In genomic region chr5:46731297-46731696, GRCm38 (mm10) we compare ENCODE assay signal across 24 mouse cellular contexts.
A peak's percentile ranks its signal among the peaks of the same experiment; 100 is the strongest.
DNase-seq lines count a peak whose midpoint lies in the region; ATAC-seq lines count a peak whose summit lies in the region.
"Had no signal": no experiment of that assay in that cellular context is flagged by ENCODE, and none has a peak within 500 bp of the region (broad histone marks: within the 10 kb centered on the region; RNA-seq: fewer than 3 reads in every experiment).

No protein-coding gene starts in this region.

- no peaks in the 10 kb centered on the region for H3K27me3 ChIP-seq in forebrain, embryonic 13.5 days
- no peaks in the 10 kb centered on the region for H3K27me3 ChIP-seq in forebrain, embryonic 10.5 days (ENCODE audit: poor library complexity, severe bottlenecking)
- no peaks in the 10 kb centered on the region for H3K27me3 ChIP-seq in hindbrain, embryonic 13.5 days
- H3K27me3 ChIP-seq in hindbrain, embryonic 14.5 days (ENCODE audit: control insufficient read depth, insufficient read depth, low read length): no peaks in the 10 kb centered on the region
- H3K27me3 ChIP-seq in neural tube, embryonic 13.5 days: no peaks in the 10 kb centered on the region
- H3K27me3 ChIP-seq: CH12.LX; embryonic facial prominence, embryonic 12.5 days; forebrain, embryonic 12.5 days; forebrain, embryonic 15.5 days; Patski had no signal

- H3K9ac ChIP-seq in forebrain, embryonic 13.5 days: no peak overlapping the region
- no peak overlapping the region for H3K9ac ChIP-seq in hindbrain, embryonic 13.5 days
- no peak overlapping the region for H3K9ac ChIP-seq in hindbrain, embryonic 14.5 days
- no peak overlapping the region for H3K9ac ChIP-seq in neural tube, embryonic 13.5 days
- H3K9ac ChIP-seq: embryonic facial prominence, embryonic 12.5 days; forebrain, embryonic 12.5 days; forebrain, embryonic 15.5 days; forebrain, postnatal 0 days had no signal

- WGBS in forebrain, embryonic 13.5 days: 61% methylated on average over 3 of the region's 3 CpGs
- 85% methylated on average over 3 of the region's 3 CpGs for WGBS in forebrain, embryonic 10.5 days
- WGBS in hindbrain, embryonic 13.5 days: 62% methylated on average over 3 of the region's 3 CpGs
- 58% methylated on average over 3 of the region's 3 CpGs for WGBS in hindbrain, embryonic 14.5 days
- 59% methylated on average over 3 of the region's 3 CpGs for WGBS in neural tube, embryonic 13.5 days

- DNase-seq in forebrain, embryonic 10.5 days (ENCODE audit: extremely low spot score, low spot score): no peak
- DNase-seq in hindbrain, embryonic 14.5 days (ENCODE audit: low spot score): no peak
- DNase-seq in neural tube, embryonic 10.5 days (ENCODE audit: extremely low spot score, low spot score): no peak
- DNase-seq: adrenal gland, adult 8-10 months; adrenal gland, postnatal 14 days; adrenal gland, postnatal 36 days; B cell, adult 2 months; cerebellum, adult 11-12 months; cerebellum, adult 2 months; cerebellum, adult 9-10 months; cerebellum, postnatal 25 days; forebrain, postnatal 0 days had no signal

- no peak overlapping the region for H3K27ac ChIP-seq in forebrain, embryonic 13.5 days
- no peak overlapping the region for H3K27ac ChIP-seq in forebrain, embryonic 10.5 days
- no peak overlapping the region for H3K27ac ChIP-seq in hindbrain, embryonic 13.5 days
- H3K27ac ChIP-seq in hindbrain, embryonic 14.5 days: no peak overlapping the region
- no peak overlapping the region for H3K27ac ChIP-seq in neural tube, embryonic 13.5 days (replicated peaks)
- H3K27ac ChIP-seq: embryonic facial prominence, embryonic 10.5 days; embryonic facial prominence, embryonic 12.5 days; forebrain, embryonic 12.5 days; forebrain, embryonic 15.5 days had no signal

- no peak overlapping the region for H3K4me3 ChIP-seq in forebrain, embryonic 13.5 days
- no peak overlapping the region for H3K4me3 ChIP-seq in forebrain, embryonic 10.5 days
- H3K4me3 ChIP-seq in hindbrain, embryonic 13.5 days: no peak overlapping the region
- no peak overlapping the region for H3K4me3 ChIP-seq in hindbrain, embryonic 14.5 days (replicated peaks; ENCODE audit: low read length)
- H3K4me3 ChIP-seq in neural tube, embryonic 13.5 days: no peak overlapping the region
- H3K4me3 ChIP-seq: embryonic facial prominence, embryonic 10.5 days; embryonic facial prominence, embryonic 12.5 days; forebrain, embryonic 12.5 days; forebrain, embryonic 15.5 days had no signal

- no peaks in the 10 kb centered on the region for H3K9me3 ChIP-seq in forebrain, embryonic 13.5 days (replicated peaks)
- no peaks in the 10 kb centered on the region for H3K9me3 ChIP-seq in forebrain, embryonic 10.5 days
- no peaks in the 10 kb centered on the region for H3K9me3 ChIP-seq in hindbrain, embryonic 13.5 days
- no peaks in the 10 kb centered on the region for H3K9me3 ChIP-seq in hindbrain, embryonic 14.5 days (ENCODE audit: control insufficient read depth, low read length)
- no peaks in the 10 kb centered on the region for H3K9me3 ChIP-seq in neural tube, embryonic 13.5 days
- H3K9me3 ChIP-seq: embryonic facial prominence, embryonic 10.5 days; embryonic facial prominence, embryonic 12.5 days; forebrain, embryonic 12.5 days; forebrain, embryonic 15.5 days; G1E had no signal

- no peaks in the 10 kb centered on the region for H3K4me1 ChIP-seq in forebrain, embryonic 13.5 days
- no peaks in the 10 kb centered on the region for H3K4me1 ChIP-seq in forebrain, embryonic 10.5 days
- H3K4me1 ChIP-seq in hindbrain, embryonic 13.5 days (replicated peaks): 0 out of 2 replicates have a peak, but pooled peaks cover 3% of the 10 kb centered on the region
- H3K4me1 ChIP-seq in hindbrain, embryonic 14.5 days (replicated peaks; ENCODE audit: control insufficient read depth, insufficient read depth, low read length): no peaks in the 10 kb centered on the region
- no peaks in the 10 kb centered on the region for H3K4me1 ChIP-seq in neural tube, embryonic 13.5 days (replicated peaks)
- H3K4me1 ChIP-seq: embryonic facial prominence, embryonic 10.5 days; embryonic facial prominence, embryonic 12.5 days; forebrain, embryonic 12.5 days; forebrain, embryonic 15.5 days had no signal

- H3K36me3 ChIP-seq in forebrain, embryonic 13.5 days (ENCODE audit: poor library complexity, severe bottlenecking): no peaks in the 10 kb centered on the region
- no peaks in the 10 kb centered on the region for H3K36me3 ChIP-seq in forebrain, embryonic 10.5 days (replicated peaks)
- H3K36me3 ChIP-seq in hindbrain, embryonic 13.5 days: no peaks in the 10 kb centered on the region
- H3K36me3 ChIP-seq in hindbrain, embryonic 14.5 days (replicated peaks; ENCODE audit: control insufficient read depth, insufficient read depth): no peaks in the 10 kb centered on the region
- H3K36me3 ChIP-seq in neural tube, embryonic 13.5 days: no peaks in the 10 kb centered on the region
- H3K36me3 ChIP-seq: embryonic facial prominence, embryonic 10.5 days; embryonic facial prominence, embryonic 12.5 days; forebrain, embryonic 12.5 days; forebrain, embryonic 15.5 days; G1E had no signal

- no peak overlapping the region for H3K4me2 ChIP-seq in forebrain, embryonic 13.5 days
- no peak overlapping the region for H3K4me2 ChIP-seq in hindbrain, embryonic 13.5 days
- no peak overlapping the region for H3K4me2 ChIP-seq in hindbrain, embryonic 14.5 days (replicated peaks)
- H3K4me2 ChIP-seq in neural tube, embryonic 13.5 days: no peak overlapping the region
- H3K4me2 ChIP-seq: embryonic facial prominence, embryonic 12.5 days; forebrain, embryonic 12.5 days; forebrain, embryonic 15.5 days had no signal

- 0 out of 2 replicates have a peak, but pooled peaks have one; percentile 19 for ATAC-seq in forebrain, embryonic 13.5 days
- ATAC-seq in hindbrain, embryonic 13.5 days (ENCODE audit: low FRiP score): 0 out of 2 replicates have a peak, but pooled peaks have one; percentile 21
- ATAC-seq in hindbrain, embryonic 14.5 days (ENCODE audit: low FRiP score): no peak
- ATAC-seq in neural tube, embryonic 13.5 days (ENCODE audit: low read depth): peak; percentile 61
- ATAC-seq: activated CD4-positive, CD25-positive, alpha-beta regulatory T cell, adult 4 months; CD4-positive, CD25-positive, alpha-beta regulatory T cell, adult 4 months; forebrain, embryonic 15.5 days; forebrain, postnatal 0 days; Patski had no signal
